Mouse (Mus musculus): ENCODE results near the gene Csnk1g1.
A peak's percentile ranks its signal among the peaks of the same experiment; 100 is the strongest.

Gene Csnk1g1

GRCm38 (mm10) chr9:65908394-65909300 lies at the start of gene Csnk1g1, which contains the start of gene Trip4:
Csnk1g1 (plus strand) TSS chr9:65908924.
Trip4 (minus strand) TSS chr9:65908794.
- peak; percentile 95 to 99 for DNase-seq

GRCm38 (mm10) chr9:65859656-65860055 lies 49.1 kb upstream of the Csnk1g1 start:
- no peak for DNase-seq

- DNase-seq = peak; percentile 91 to 95
Measured at GRCm38 (mm10) chr9:65884564-65885315, 24.0 kb upstream of the Csnk1g1 start.

DNA sequence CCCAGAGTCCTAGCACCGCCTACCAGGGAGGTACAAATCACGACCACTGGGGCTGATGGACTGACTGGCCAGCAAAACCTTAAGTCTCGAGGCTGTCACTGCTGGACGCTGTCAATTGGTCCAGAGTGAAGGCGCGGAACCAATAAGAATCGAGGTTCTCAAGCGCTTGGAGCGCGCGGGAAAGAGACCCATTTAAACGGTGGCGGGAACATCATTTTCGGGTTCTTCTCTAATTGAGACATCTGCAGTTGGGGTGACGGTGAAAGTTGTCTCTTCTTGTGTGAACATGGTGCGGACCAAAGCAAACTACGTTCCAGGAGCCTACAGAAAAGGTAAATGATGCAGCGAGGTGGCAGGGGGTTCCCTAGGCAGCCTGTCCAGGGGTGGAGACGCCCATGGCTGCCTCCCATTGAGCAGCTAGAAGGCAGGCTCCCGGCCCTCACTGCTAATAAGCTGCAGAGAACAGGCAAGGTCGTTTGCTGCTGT lies 18.5 kb upstream of the Csnk1g1 start, which contains the start of gene Pclaf:
Pclaf (plus strand) TSS at position 95 of the 486 bp plus-strand sequence.
- DNase-seq = peak; percentile 83 to 86

GRCm38 (mm10) chr9:65891126-65891525 lies 17.6 kb upstream of the Csnk1g1 start:
- DNase-seq = no peak

DNA sequence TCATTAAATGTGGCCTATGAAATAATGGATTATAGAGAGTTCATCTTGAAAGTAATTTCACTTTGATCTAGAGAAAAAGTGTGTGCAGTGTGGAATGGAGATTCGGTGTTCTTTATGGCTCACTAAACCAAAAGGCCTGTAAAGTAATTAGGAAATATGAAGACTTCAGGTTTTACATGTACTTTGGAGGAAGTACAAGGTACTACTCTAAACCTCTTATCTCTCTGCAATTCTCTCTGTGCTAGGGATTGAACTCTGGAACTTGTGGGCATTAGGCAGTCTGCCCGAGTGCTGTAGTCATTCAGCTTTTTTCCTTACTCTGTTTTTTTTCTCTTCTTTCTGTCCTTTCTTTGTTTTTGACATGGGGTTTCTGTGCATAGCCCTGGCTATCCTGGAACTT lies 11.7 kb upstream of the Csnk1g1 start:
- peak in 1 of 2 experiments; percentile 18 for DNase-seq

GRCm38 (mm10) chr9:65902879-65903278 lies 5.8 kb upstream of the Csnk1g1 start:
- DNase-seq = no peak

- peak in 1 of 2 experiments; percentile 6 for DNase-seq
Measured at GRCm38 (mm10) chr9:65903419-65903818, 5.3 kb upstream of the Csnk1g1 start.

DNA sequence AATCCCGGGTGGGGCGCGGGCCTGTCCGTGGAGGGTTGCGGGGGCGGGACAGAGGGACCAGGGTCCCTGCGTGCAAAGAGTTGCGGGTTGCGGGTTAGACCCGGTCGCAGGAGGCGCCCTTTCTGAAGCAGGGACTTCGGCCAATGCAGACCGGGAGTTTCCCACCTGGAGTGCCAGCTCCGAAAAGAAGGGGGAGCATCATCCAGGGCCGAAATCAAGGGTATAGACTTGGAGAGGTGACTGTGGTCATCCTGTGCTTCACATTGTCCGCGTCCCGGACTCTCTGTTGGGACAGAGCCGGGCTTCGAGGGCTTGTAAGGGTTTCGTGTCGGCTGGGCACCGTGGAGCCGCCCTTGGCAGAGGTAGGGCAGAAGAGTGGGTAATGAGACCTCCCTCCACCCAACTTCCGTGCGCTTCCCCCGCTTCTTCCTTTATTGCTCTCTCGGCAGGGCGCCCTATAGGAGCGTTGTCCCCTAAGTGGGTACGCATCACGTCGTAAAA lies 627 bp downstream of the Csnk1g1 start:
- DNase-seq = peak; percentile 45 to 76

- no peak for DNase-seq
Measured at GRCm38 (mm10) chr9:65909837-65910236, 1.1 kb downstream of the Csnk1g1 start.

DNA sequence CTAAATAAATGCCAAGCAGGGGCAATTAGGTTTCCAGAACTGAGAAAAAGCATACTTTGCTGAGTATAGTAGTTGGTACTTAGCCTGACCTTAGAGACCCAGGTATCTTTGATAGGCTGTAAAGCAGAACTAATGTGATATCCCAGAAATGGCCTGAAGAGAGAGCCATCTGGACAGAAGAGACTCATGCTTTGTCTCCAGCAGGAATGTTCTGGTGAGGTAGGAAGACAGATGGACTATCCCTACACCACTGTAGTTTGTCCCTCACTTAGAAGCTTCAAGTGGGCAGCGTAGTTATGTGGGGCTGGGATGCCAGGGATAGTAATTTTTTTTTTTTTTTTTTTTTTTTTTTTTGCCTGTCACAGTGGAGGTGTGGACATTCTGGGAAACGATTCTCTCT lies 5.3 kb downstream of the Csnk1g1 start:
- no peak for DNase-seq

DNA sequence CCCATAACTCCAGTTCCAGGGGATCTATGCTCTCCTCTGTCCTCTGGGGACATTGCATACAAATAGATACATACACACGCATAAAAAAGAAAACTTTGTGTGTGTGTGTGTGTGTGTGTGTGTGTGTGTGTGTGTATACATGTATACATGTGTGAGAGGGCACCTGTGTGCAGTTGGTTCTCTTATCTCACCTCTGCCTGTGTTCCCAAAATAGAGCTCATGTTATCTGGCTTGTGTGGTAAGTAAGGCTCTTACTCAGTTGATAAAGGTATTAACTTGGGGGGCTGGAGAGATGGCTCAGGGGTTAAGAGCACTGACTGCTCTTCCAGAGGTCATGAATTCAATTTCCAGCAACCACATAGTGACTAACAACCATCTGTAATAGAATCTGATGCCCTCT lies 8.3 kb downstream of the Csnk1g1 start:
- no peak for DNase-seq

GRCm38 (mm10) chr9:65928456-65928855 lies 19.7 kb downstream of the Csnk1g1 start:
- DNase-seq = no peak

DNA sequence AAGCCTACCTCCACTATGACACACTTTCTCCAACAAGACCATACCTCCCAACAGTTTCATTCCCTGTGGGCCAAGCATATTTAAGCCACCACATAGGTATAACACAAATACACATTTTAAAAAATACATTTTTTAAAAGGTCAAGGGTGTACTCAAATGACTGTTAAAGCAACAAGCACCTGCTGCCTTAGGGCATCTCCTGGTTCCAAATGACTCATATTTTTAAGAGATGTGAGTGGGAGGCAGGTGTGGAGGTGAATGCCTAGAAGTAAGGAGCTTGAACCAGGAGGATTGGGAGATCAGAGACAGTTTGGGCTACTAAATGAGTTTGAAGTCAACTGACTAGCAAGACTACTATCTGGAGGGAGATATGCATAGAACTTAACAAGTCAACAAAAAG lies 21.1 kb downstream of the Csnk1g1 start:
- no peak for DNase-seq

DNA sequence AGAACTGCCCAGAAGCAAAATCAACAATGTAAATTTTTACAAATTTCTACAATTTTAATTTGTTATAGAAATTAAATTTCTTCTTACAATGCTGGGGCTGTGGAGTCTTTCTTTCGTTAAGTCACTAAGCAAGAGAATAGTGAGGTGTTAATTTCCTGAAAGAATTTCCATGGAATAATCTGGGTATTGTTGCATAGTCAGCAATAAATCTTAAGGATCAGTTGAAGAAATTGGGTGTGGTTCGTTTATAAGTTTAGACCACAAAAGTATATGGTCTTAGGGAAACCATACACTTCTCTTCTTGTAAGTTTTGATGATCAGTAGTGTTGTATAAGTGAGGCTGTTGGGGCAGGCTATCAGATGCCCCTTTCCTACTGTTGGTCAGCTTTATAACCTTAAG lies 28.8 kb downstream of the Csnk1g1 start:
- no peak for DNase-seq

- peak; percentile 63 to 83 for DNase-seq
Measured at GRCm38 (mm10) chr9:65951082-65951587, 42.4 kb downstream of the Csnk1g1 start.

- DNase-seq = no peak
Measured at GRCm38 (mm10) chr9:65970009-65970408, 61.3 kb downstream of the Csnk1g1 start.

GRCm38 (mm10) chr9:65973206-65973605 lies 64.5 kb downstream of the Csnk1g1 start:
- no peak for DNase-seq

DNA sequence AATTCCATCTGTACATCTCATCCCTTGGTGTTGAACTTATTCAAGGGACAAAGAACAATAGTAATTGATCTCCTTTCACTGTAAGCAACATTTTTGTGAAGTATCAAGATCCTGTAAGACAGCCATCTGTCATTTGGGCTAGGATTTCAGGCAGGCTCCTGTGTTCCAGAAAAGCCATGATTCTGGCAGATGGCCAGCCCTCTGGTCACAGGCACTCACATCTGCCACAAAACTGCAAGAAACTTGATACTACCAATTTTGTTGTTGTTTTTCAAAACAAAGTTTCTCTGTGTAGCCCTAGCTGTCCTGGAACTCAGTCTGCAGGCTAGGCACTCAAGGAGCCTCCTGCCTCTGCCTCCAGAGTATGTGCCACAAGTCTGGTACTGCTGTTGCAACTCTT lies 67.2 kb downstream of the Csnk1g1 start:
- peak; percentile 8 to 59 for DNase-seq

DNA sequence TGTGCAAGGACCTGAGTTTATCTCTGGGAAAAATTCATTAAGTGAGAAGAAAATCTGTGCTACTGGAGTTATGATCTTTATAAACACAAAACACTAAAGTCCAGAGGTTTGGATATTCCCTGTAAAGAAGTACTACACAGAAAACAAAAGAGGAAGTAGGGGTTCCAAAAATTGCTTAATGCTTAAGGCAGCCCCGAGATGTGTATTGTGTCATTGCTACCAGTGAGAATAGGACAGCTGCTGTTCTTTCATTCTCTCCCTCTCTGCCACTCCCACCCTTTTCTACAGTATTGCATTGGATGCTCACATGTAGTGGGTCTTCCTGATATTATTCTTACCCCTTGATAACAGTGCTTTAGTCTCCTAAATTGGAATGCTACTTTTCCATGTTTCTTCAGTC lies 74.1 kb downstream of the Csnk1g1 start:
- DNase-seq = no peak

DNA sequence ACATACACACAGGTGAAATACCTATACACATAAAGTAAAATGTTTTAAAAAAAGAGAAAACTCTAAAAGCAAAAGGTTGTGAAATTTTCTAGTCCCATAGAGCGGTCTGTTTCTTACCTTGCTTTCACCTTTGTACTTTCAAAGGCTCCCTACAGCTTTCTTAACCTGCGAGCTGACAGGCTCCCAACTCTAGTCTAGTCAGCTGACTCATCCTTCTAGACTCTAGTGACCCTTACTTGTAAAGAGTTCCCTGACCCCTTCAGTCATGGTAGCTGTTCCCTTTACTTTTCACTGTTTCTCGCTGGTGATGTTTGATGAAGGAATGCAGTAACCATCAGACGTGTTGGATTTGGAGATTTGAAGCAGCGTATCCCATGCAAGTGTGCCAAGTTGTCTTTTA lies 78.3 kb downstream of the Csnk1g1 start:
- DNase-seq = peak; percentile 19 to 37

DNA sequence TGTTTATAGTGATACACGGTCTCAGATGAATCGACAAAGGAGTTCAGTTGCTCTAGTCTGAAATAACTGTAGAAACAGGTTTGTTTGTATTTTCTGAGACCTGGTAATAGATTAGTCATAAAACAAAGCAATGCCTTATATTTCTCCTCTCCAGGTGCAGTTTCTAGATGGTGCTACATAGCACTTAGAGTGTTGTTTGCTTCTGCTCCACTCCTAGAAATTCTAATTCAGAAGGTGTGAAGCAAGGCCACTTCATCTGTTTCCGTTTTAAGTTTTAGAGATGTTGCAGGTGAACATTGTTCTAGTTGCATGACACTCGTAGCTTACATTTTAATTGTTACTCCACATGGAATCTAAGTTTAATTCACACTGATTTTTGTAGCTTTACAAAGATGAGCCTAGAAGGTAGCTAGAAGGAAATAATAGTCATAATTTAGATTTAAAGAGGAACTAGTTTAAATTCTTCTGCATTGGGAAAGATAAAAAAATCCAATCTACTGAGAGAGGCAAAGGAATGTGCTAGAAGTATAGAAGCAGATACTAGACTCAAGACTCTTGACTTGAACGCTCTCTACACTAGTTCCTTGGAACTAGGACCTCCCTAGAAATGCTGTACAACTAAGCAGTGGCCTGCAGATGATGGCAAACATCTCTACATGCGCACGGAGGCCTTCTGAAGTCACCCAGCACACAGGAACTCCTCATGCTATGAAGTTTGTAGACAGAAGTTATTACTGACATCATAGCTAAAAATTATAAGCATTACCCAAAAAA lies 87.1 kb downstream of the Csnk1g1 start:
- DNase-seq = no peak
